Mouse (Mus musculus): ENCODE measurements at regions not wholly inside any gene's neighbourhood (a gene's known extent, or its start where the extent isn't known, plus 50 kb on each side); places are given as distances from the start of the nearest gene placed in this dataset.

GRCm38 (mm10) chr2:178711587-178712080, 281.3 kb downstream of the Cdh26 start:
- DNase-seq (ENCODE audit: low spot score in 2 of 2), result no peak

- no peak for DNase-seq (ENCODE audit: low spot score in 2 of 2)
These were observed 282.1 kb downstream of the Cdh26 start for GRCm38 (mm10) chr2:178712391-178712892.

- DNase-seq (ENCODE audit: low spot score in 2 of 2), result no peak
These were observed 285.3 kb downstream of the Cdh26 start for GRCm38 (mm10) chr2:178715500-178716245.

GRCm38 (mm10) chr2:178718048-178718447, 287.7 kb downstream of the Cdh26 start:
- no peak for DNase-seq (ENCODE audit: low spot score in 2 of 2)

- no peak for DNase-seq (ENCODE audit: low spot score in 2 of 2)
These were observed 293.1 kb downstream of the Cdh26 start for GRCm38 (mm10) chr2:178723455-178723854.

GRCm38 (mm10) chr2:178724228-178724627, 293.9 kb downstream of the Cdh26 start:
- DNase-seq (ENCODE audit: low spot score in 2 of 2), result no peak

- no peak for DNase-seq (ENCODE audit: low spot score in 2 of 2)
These were observed 297.8 kb downstream of the Cdh26 start for GRCm38 (mm10) chr2:178727930-178728793.

GRCm38 (mm10) chr2:178728794-178729120, 298.4 kb downstream of the Cdh26 start:
- no peak for DNase-seq (ENCODE audit: low spot score in 2 of 2)

- no peak for DNase-seq (ENCODE audit: low spot score in 2 of 2)
These were observed 304.8 kb downstream of the Cdh26 start for GRCm38 (mm10) chr2:178735099-178735498.

GRCm38 (mm10) chr2:178744617-178745016, 314.3 kb downstream of the Cdh26 start:
- no peak for DNase-seq (ENCODE audit: low spot score in 2 of 2)

- no peak for DNase-seq (ENCODE audit: low spot score in 2 of 2)
These were observed 315.1 kb downstream of the Cdh26 start for GRCm38 (mm10) chr2:178745296-178746015.

- no peak for DNase-seq (ENCODE audit: low spot score in 2 of 2)
These were observed 320.9 kb downstream of the Cdh26 start for GRCm38 (mm10) chr2:178751247-178751646.

GRCm38 (mm10) chr2:178758366-178758765, 328.0 kb downstream of the Cdh26 start:
- DNase-seq (ENCODE audit: low spot score in 2 of 2), result peak; percentile 31 to 67

GRCm38 (mm10) chr2:178768526-178768925, 338.2 kb downstream of the Cdh26 start:
- no peak for DNase-seq (ENCODE audit: low spot score in 2 of 2)

- no peak for DNase-seq (ENCODE audit: low spot score in 2 of 2)
These were observed 338.7 kb downstream of the Cdh26 start for GRCm38 (mm10) chr2:178769001-178769400.

- DNase-seq (ENCODE audit: low spot score in 2 of 2), result peak in 1 of 2 experiments; percentile 17
These were observed 341.1 kb downstream of the Cdh26 start for GRCm38 (mm10) chr2:178771435-178771834.

- no peak for DNase-seq (ENCODE audit: low spot score in 2 of 2)
These were observed 341.6 kb downstream of the Cdh26 start for GRCm38 (mm10) chr2:178771881-178772280.

- no peak for DNase-seq (ENCODE audit: low spot score in 2 of 2)
These were observed 354.7 kb downstream of the Cdh26 start for GRCm38 (mm10) chr2:178784822-178785589.

- no peak for DNase-seq (ENCODE audit: low spot score in 2 of 2)
These were observed 355.5 kb downstream of the Cdh26 start for GRCm38 (mm10) chr2:178785843-178786242.

GRCm38 (mm10) chr2:178795841-178796240, 365.5 kb downstream of the Cdh26 start:
- no peak for DNase-seq (ENCODE audit: low spot score in 2 of 2)

- DNase-seq (ENCODE audit: low spot score in 2 of 2), result no peak
These were observed 371.1 kb downstream of the Cdh26 start for GRCm38 (mm10) chr2:178801464-178801863.

Data from frontal cortex, postnatal 10 days (tissue).